Mouse (Mus musculus) intestine, embryonic 16.5 days (tissue): ENCODE results near the gene Unc50. TPM values are rescaled to one million over a fixed set of nuclear protein-coding genes. Genes with fewer than 3 reads are reported as not detected.
A peak's percentile ranks its signal among the peaks of the same experiment; 100 is the strongest.

Experiments
- ATAC-seq: fragments of 200-750 bp; cut with Nextera tagmentation; 2 replicates; pipeline ENCODE4 v1.8.0; 2017; ENCODE audit warnings: moderate TSS enrichment, moderate library complexity
- H3K27ac ChIP-seq: fragments of 300-500 bp; sonication (generic); 2 replicates; pipeline ENCODE4 v1.5.1; 2014; ENCODE audit warnings: mild to moderate bottlenecking, low read length
- H3K27me3 ChIP-seq: fragments of 300-500 bp; sonication (generic); replicated peaks from 2 replicates; pipeline ENCODE4 v1.6.1; 2014; ENCODE audit warnings: low read length, control low read depth, mixed read lengths; ENCODE audit not compliant: control insufficient read depth, insufficient read depth
- H3K36me3 ChIP-seq: fragments of 300-500 bp; sonication (generic); 2 replicates; pipeline ENCODE4 v1.6.1; 2014; ENCODE audit warnings: low read length, control low read depth; ENCODE audit not compliant: control insufficient read depth, insufficient read depth
- H3K4me1 ChIP-seq: fragments of 300-500 bp; sonication (generic); 2 replicates; pipeline ENCODE4 v1.6.1; 2014; ENCODE audit warnings: low read length, control low read depth, mixed read lengths; ENCODE audit not compliant: control insufficient read depth, insufficient read depth
- H3K4me2 ChIP-seq: fragments of 300-500 bp; sonication (generic); 2 replicates; pipeline ENCODE4 v1.6.1; 2014; ENCODE audit warnings: low read depth, low read length, control low read depth
- H3K4me3 ChIP-seq: fragments of 300-500 bp; sonication (generic); 2 replicates; pipeline ENCODE4 v1.5.1; 2014; ENCODE audit warnings: mild to moderate bottlenecking, low read length
- H3K9ac ChIP-seq: fragments of 300-500 bp; sonication (generic); 2 replicates; pipeline ENCODE4 v1.6.1; 2014; ENCODE audit warnings: low read depth, low read length
- H3K9me3 ChIP-seq: fragments of 300-500 bp; sonication (generic); 2 replicates; pipeline ENCODE4 v1.6.1; 2016; ENCODE audit warnings: low read length, control low read depth; ENCODE audit not compliant: control insufficient read depth
- WGBS: fragments of 180-500 bp; shearing (Covaris S2); extraction: QIAGEN DNeasy Blood & Tissue Kit; methylation state at CpG from one replicate; pipeline ENCODE4 v1.1.7; 2014; 5-methylcytosine and 5-hydroxymethylcytosine counted together
- polyA plus RNA-seq: library from polyadenylated mRNA; unstranded; fragments of >200 nt; fragmentation: Nextera tagmentation; extraction: Ambion mirVana; gene quantifications from 2 replicates; pipeline ENCODE4 v1.2.1, GENCODE M21; 2015

Unc50 gene
- polyA plus RNA-seq: 121 and 131 TPM in 2 replicates

DNA sequence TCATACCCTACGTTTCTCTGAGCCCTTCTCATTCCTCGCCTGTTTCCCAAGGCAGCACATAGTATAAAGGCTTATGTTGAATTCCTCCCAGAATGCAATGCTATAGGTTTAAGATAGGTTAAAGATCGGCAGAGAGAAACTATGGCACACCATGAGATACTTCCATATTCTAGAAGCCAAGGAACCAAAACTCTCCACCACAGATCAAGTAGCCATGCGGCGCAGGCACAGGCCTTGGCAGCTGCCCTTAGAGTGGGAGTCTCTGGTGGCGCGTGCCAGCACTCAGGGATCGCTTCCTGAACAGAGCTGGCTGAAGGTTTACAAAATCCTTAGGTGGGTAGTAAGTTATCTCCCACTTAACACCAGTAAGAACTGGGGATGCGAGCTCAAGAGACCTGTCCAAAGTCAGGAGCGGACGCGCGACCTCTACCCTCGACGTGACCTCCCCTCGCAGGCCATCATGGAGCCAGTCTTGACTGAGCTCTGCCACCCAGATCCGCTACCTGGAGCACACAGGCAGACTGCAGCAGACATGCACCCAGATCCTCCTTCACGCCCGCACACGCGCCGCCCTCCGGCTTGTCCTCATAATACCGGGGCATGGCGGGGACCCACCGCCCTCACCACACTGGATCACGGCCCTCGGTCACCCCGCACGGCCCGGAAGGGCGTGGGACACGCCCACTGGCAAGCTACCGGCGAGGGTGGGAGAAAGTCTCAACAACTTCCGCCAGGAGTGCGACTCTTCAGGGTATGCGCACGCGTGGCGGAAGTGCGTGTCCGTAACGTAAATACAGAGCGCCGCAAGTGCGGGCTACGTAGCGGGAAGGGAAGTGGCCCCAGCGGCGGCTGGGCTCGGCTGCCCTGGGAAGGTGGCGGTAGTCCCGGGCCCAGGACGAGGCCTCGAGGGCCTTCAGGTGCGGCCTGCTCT, at the start of gene Unc50, which contains the start of gene Coa5:
TSS of gene Unc50 (plus strand) at position 774 of the 931 bp plus-strand sequence.
TSS of gene Coa5 (minus strand) at position 738 of the 931 bp plus-strand sequence.
- Histone ChIP-seq H3K4me2 (peak within 1 kb of the TSS; percentile 78), H3K36me3 (peaks cover 9% of the 10 kb centered on the region), H3K27ac (peak within 1 kb of the TSS; percentile 62), H3K9ac (peak within 1 kb of the TSS; percentile 87), H3K4me1 (peaks cover 12% of the 10 kb centered on the region), H3K27me3 (no peaks in the 10 kb centered on the region), H3K4me3 (peak within 1 kb of the TSS; percentile 85), H3K9me3 (no peaks in the 10 kb centered on the region)
- peak; percentile 98 for ATAC-seq
- 2% methylated on average over 57 of the region's 57 CpGs for WGBS

- no peaks in the 10 kb centered on the region for H3K4me1 ChIP-seq
- H3K27me3 ChIP-seq: no peaks in the 10 kb centered on the region
- no peak overlapping the region for H3K4me2 ChIP-seq
- no peaks in the 10 kb centered on the region for H3K9me3 ChIP-seq
- ATAC-seq: no peak; the same call in 1 of the 2 replicates
- H3K9ac ChIP-seq: no peak overlapping the region
- H3K4me3 ChIP-seq: no peak overlapping the region
- WGBS: 86% methylated on average over 5 of the region's 5 CpGs
- H3K27ac ChIP-seq: no peak overlapping the region
- 0 out of 2 replicates have a peak, but pooled peaks cover 4% of the 10 kb centered on the region for H3K36me3 ChIP-seq
Observed at GRCm38 (mm10) chr1:37380913-37381312, 49.0 kb upstream of the Unc50 start.

DNA sequence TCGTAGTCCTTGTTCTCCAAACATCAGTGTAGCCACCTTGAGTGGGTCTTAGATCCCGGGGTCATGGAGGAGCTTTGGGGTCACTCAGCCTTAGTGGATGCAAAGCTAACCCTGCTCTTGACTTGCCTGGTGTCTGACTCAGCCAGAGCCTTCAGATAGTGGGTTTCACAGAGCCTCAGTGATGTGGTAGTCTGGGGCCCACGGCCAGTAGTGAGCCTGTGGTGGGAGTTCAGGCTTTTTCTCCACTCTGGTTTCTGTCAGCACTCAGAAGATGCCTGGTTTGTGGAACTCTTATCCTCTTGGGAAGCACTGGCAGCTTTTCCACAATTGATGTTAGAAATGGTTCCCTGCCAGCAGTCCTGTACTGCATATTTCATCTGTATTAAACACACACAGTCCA, 45.6 kb upstream of the Unc50 start:
- WGBS: 79% methylated on average over 3 of the region's 3 CpGs
- Histone ChIP-seq H3K27me3 (no peaks in the 10 kb centered on the region), H3K4me3 (no peak overlapping the region), H3K4me1 (no peaks in the 10 kb centered on the region), H3K9me3 (no peaks in the 10 kb centered on the region), H3K36me3 (0 out of 2 replicates have a peak, but pooled peaks cover 4% of the 10 kb centered on the region), H3K27ac (no peak overlapping the region), H3K4me2 (no peak overlapping the region), H3K9ac (no peak overlapping the region)
- no peak for ATAC-seq

DNA sequence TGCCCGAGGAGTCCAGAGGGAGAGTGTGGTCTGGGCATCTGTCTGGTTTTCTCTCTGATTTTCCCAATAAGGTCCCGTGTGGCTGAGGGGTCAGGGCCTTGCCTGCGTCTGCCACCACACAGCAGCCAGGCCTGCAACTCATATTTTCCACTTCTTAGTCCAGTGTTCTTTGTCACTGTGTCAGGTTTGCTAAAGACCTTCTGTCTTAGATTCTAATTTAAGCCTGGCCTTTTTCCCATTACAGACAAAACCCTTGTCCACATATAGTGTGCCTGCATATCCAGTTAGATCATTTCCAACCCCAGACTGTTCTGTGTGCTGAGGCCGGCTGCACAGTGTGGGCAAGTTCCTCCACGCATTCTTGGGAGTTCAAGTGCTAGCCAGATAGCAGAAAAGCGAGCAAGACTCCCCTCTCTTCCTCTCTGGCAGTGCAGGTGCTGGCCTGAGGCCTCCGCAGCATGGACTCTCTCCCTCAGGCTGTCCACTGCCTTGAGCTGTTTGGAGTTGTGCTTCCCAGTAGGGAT, 43.4 kb upstream of the Unc50 start:
- Histone ChIP-seq H3K27ac (no peak overlapping the region), H3K36me3 (no peaks in the 10 kb centered on the region), H3K27me3 (no peaks in the 10 kb centered on the region), H3K4me1 (no peaks in the 10 kb centered on the region), H3K9me3 (no peaks in the 10 kb centered on the region), H3K4me2 (no peak overlapping the region), H3K4me3 (no peak overlapping the region), H3K9ac (no peak overlapping the region)
- WGBS: 74% methylated on average over 7 of the region's 7 CpGs
- ATAC-seq: no peak

- H3K9me3 ChIP-seq: no peaks in the 10 kb centered on the region
- no peaks in the 10 kb centered on the region for H3K27me3 ChIP-seq
- ATAC-seq: no peak
- H3K4me3 ChIP-seq: no peak overlapping the region
- peaks cover 2% of the 10 kb centered on the region; the same call in 1 of the 2 replicates for H3K4me1 ChIP-seq
- no peak overlapping the region for H3K27ac ChIP-seq
- H3K36me3 ChIP-seq: no peaks in the 10 kb centered on the region
- H3K4me2 ChIP-seq: no peak overlapping the region
- H3K9ac ChIP-seq: no peak overlapping the region
- 83% methylated on average over 5 of the region's 5 CpGs for WGBS
Observed at GRCm38 (mm10) chr1:37393174-37393573, 36.8 kb upstream of the Unc50 start.

DNA sequence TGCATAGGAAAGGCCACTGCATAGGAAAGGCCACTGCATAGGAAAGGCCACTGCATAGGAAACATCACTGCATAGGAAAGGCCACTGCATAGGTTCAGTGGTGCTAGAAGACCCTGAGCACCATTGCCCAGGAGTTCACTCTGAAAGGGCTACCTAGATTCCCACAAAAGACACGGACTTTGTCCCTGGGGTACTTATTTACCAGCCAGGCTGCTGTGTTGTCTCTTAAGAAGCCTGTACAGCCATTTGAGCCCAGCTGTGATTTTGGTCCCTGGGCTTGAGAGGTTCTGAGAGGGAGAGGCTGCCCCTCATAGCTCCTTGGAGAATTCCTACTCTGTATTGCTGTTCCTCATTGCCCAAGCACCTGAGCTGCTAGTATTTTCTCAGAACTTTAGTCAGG, 33.5 kb upstream of the Unc50 start:
- no peak overlapping the region for H3K27ac ChIP-seq
- H3K36me3 ChIP-seq: no peaks in the 10 kb centered on the region
- no peak overlapping the region for H3K9ac ChIP-seq
- no peak for ATAC-seq
- no peaks in the 10 kb centered on the region for H3K9me3 ChIP-seq
- no peaks in the 10 kb centered on the region for H3K27me3 ChIP-seq
- H3K4me2 ChIP-seq: no peak overlapping the region
- no peak overlapping the region for H3K4me3 ChIP-seq
- WGBS: 68% methylated on average over 1 of the region's 1 CpGs
- peaks cover 10% of the 10 kb centered on the region; the same call in 1 of the 2 replicates for H3K4me1 ChIP-seq

GRCm38 (mm10) chr1:37398961-37399360, 31.0 kb upstream of the Unc50 start:
- Histone ChIP-seq H3K9ac (no peak overlapping the region), H3K27me3 (no peaks in the 10 kb centered on the region), H3K4me2 (no peak overlapping the region), H3K27ac (no peak overlapping the region), H3K36me3 (no peaks in the 10 kb centered on the region), H3K4me1 (peaks cover 10% of the 10 kb centered on the region; the same call in 1 of the 2 replicates), H3K4me3 (no peak overlapping the region), H3K9me3 (no peaks in the 10 kb centered on the region)
- peak; percentile 56; the same call in 1 of the 2 replicates for ATAC-seq
- WGBS: 28% methylated on average over 3 of the region's 3 CpGs

DNA sequence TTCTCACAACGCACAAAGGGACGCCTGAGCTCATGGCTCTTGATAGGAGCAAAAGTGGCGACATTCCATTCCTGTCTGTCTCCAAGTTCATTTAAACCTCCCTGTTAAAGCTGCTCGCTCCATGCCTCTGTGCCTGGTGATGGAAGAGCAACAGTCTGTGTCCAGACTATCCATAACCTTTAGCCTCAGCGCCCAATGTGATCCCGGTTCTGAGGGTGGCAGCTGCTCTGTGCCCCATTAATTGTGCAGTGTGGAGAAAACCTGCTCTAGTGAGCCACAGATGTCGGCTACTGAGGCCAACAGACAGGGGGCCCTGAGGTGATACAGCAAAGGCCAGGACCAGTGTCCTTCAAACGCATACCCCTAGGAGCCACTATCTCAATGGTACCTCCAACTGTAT, 30.2 kb upstream of the Unc50 start:
- Histone ChIP-seq H3K9me3 (no peaks in the 10 kb centered on the region), H3K27me3 (no peaks in the 10 kb centered on the region), H3K4me2 (no peak overlapping the region), H3K4me3 (no peak overlapping the region), H3K9ac (no peak overlapping the region), H3K27ac (no peak overlapping the region), H3K36me3 (no peaks in the 10 kb centered on the region), H3K4me1 (peaks cover 10% of the 10 kb centered on the region; the same call in 1 of the 2 replicates)
- 64% methylated on average over 8 of the region's 8 CpGs for WGBS
- no peak for ATAC-seq

GRCm38 (mm10) chr1:37401687-37402086, 28.3 kb upstream of the Unc50 start:
- Histone ChIP-seq H3K4me2 (no peak overlapping the region), H3K9ac (no peak overlapping the region), H3K27ac (no peak overlapping the region), H3K36me3 (no peaks in the 10 kb centered on the region), H3K9me3 (no peaks in the 10 kb centered on the region), H3K4me3 (no peak overlapping the region), H3K4me1 (peaks cover 10% of the 10 kb centered on the region; the same call in 1 of the 2 replicates), H3K27me3 (no peaks in the 10 kb centered on the region)
- 60% methylated on average over 4 of the region's 4 CpGs for WGBS
- ATAC-seq: no peak
